16 mouse cellular contexts compared by ENCODE assay signal in the genomic region with DNA sequence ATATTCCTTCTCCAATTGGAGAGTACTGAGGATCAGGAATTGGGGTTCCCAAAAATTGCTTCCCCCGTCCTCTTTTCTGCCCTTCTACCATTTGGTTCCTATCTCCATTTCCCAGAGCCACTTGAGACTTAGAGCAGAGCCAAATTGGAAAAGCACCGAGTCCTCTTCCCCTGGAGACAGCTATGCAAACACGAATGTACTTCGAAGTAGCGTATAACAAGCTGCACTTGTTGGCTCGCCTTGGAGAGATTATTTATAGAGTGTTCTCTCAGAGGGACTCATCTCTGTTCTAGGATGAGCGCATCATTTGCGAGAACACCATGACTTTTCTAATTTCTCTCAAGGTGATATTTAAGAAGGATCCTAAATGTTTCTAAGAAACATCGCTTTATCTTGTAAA.
DNase-seq lines count a peak whose midpoint lies in the region; ATAC-seq and TF ChIP-seq lines count a peak whose summit lies in the region.
"Had no signal": no experiment of that assay in that cellular context is flagged by ENCODE, and none has a peak within 500 bp of the region (broad histone marks: within the 10 kb centered on the region; RNA-seq: fewer than 3 reads in every experiment).

No protein-coding gene starts in this region.

- ATAC-seq in liver, embryonic 11.5 days (replicated peaks; ENCODE audit: low FRiP score) = no peak
- ATAC-seq: forebrain, embryonic 16.5 days; hindbrain, embryonic 16.5 days; intestine, postnatal 0 days had no signal

- no peak overlapping the region for H3K4me2 ChIP-seq in liver, embryonic 11.5 days
- H3K4me2 ChIP-seq: limb, embryonic 12.5 days had no signal

- no peak overlapping the region for H3K4me3 ChIP-seq in cerebellum, adult 2 months (replicated peaks; ENCODE audit: insufficient read depth, low read depth, low read length)
- H3K4me3 ChIP-seq in liver, embryonic 11.5 days (ENCODE audit: low read depth, low read length) = no peak overlapping the region
- H3K4me3 ChIP-seq: limb, embryonic 12.5 days had no signal

- no peaks in the 10 kb centered on the region for H3K36me3 ChIP-seq in liver, embryonic 11.5 days (ENCODE audit: control insufficient read depth, insufficient read depth, low read length)
- H3K36me3 ChIP-seq: limb, embryonic 12.5 days had no signal

- intact Hi-C loops in heart, postnatal 36 days (cut with DNase I) = no loop called here

- no peak for DNase-seq in cerebellum, adult 2 months
- DNase-seq in cerebellum, postnatal 4 days (ENCODE audit: low spot score in 2 of 2) = no peak
- DNase-seq in heart, adult 18-20 months = peak; percentile 68 to 76
- DNase-seq in heart, postnatal 36 days = no peak
- peak; percentile 59 for DNase-seq in right cerebral cortex, adult 18-20 months
- DNase-seq in right cerebral cortex, postnatal 25 days = no peak
- no peak for DNase-seq in liver, embryonic 11.5 days (ENCODE audit: low spot score)
- no peak for DNase-seq in testis, postnatal 10 days (ENCODE audit: low spot score)
- DNase-seq: cerebellum, postnatal 25 days; thymus, postnatal 14 days had no signal

- H3K9me3 ChIP-seq in liver, embryonic 11.5 days (ENCODE audit: control insufficient read depth, low read length) = no peaks in the 10 kb centered on the region
- H3K9me3 ChIP-seq: limb, embryonic 12.5 days had no signal

- no peak for TF ChIP-seq POLR2A in cerebellum, adult 2 months (IDR thresholded peaks at IDR 0.05; ENCODE audit: borderline replicate concordance, insufficient read depth, low read length)

- 0 out of 2 replicates have a peak overlapping the region, but pooled peaks have one; percentile 26 for H3K27ac ChIP-seq in cerebellum, adult 2 months (ENCODE audit: insufficient read depth, low read length)
- no peak overlapping the region for H3K27ac ChIP-seq in liver, embryonic 11.5 days (ENCODE audit: low read depth, low read length)
- H3K27ac ChIP-seq: kidney, postnatal 0 days; limb, embryonic 12.5 days; liver, embryonic 14.5 days had no signal

- H3K9ac ChIP-seq in liver, embryonic 11.5 days (ENCODE audit: low read depth, low read length) = no peak overlapping the region
- H3K9ac ChIP-seq: limb, embryonic 12.5 days; liver, embryonic 14.5 days had no signal

- peaks cover 37% of the 10 kb centered on the region for H3K4me1 ChIP-seq in cerebellum, adult 2 months (ENCODE audit: control insufficient read depth, insufficient read depth, low read length)
- no peaks in the 10 kb centered on the region for H3K4me1 ChIP-seq in liver, embryonic 11.5 days (replicated peaks; ENCODE audit: control insufficient read depth, insufficient read depth, low read length)
- H3K4me1 ChIP-seq: limb, embryonic 12.5 days had no signal

- H3K27me3 ChIP-seq in cerebellum, adult 2 months (ENCODE audit: control insufficient read depth, insufficient read depth, low read length) = no peaks in the 10 kb centered on the region
- H3K27me3 ChIP-seq in liver, embryonic 11.5 days (replicated peaks; ENCODE audit: control insufficient read depth, insufficient read depth, low read length) = no peaks in the 10 kb centered on the region
- H3K27me3 ChIP-seq: limb, embryonic 12.5 days had no signal

- TF ChIP-seq CTCF in cerebellum, adult 2 months (IDR thresholded peaks at IDR 0.05; ENCODE audit: borderline replicate concordance, insufficient read depth, low read depth, low read length) = no peak

- WGBS in cerebellum, adult 2 months = 21% methylated on average over 9 of the region's 9 CpGs
- 87% methylated on average over 9 of the region's 9 CpGs for WGBS in liver, embryonic 11.5 days

Comparison
In these comparisons a context has a peak if more than half of its experiments do, and no peak if none do; other contexts are left out.
1. DNase-seq: peak in heart, adult 18-20 months (2 of 2) and right cerebral cortex, adult 18-20 months (single experiment); none in cerebellum, adult 2 months (0 of 2), cerebellum, postnatal 4 days (0 of 2), heart, postnatal 36 days (0 of 2), right cerebral cortex, postnatal 25 days (single experiment), liver, embryonic 11.5 days (single experiment) and testis, postnatal 10 days (single experiment).